Mouse (Mus musculus) brain, embryonic 14.5 days (tissue): ENCODE data around the gene Mark4.

Source experiments
- CTCF ChIP-seq: fragments of 200-500 bp; IDR thresholded peaks from 2 replicates; pipeline ENCODE4 v1.5.1; 2012; ENCODE audit warnings: inconsistent platforms, mild to moderate bottlenecking, moderate library complexity, borderline replicate concordance; ENCODE audit not compliant: insufficient read depth, insufficient read length; ENCODE audit errors: extremely low read depth
- POLR2A ChIP-seq: fragments of 200-500 bp; IDR thresholded peaks from 2 replicates; pipeline ENCODE4 v1.6.1; 2012; ENCODE audit warnings: mild to moderate bottlenecking, inconsistent platforms, borderline replicate concordance; ENCODE audit not compliant: poor library complexity, insufficient read depth, insufficient read length, severe bottlenecking; ENCODE audit errors: extremely low read depth

DNA sequence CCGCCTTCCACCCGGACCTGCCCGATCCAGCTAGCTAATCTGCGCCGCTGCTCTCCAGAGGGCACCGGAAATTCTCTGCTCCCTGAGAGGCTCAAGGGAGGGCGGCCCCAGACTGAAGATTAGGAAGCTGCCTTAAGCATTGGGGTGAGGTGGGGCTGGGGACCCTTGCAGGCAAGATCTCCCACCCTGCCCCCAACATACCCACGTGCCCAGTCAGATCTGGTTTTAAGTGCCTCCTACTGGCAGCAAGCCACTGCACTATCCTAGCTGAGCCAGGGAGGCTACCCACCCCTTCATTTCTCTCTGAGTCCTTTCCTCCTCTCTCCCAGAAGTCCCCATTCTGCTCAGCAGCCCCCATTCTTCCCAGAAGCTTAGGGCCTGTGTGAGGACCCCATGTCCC lies 80.6 kb downstream of the Mark4 start:
- no peak for TF ChIP-seq CTCF
- no peak for TF ChIP-seq POLR2A
